Mouse (Mus musculus) granulocyte monocyte progenitor cell, adult 5-6 weeks (primary cell): ENCODE results near the gene Atxn1. TPM values are rescaled to one million over a fixed set of nuclear protein-coding genes. Genes with fewer than 3 reads are reported as not detected.

Experiments used
- ATAC-seq: replicated peaks from 2 replicates; pipeline ENCODE4 v1.8.0; 2016; ENCODE audit warnings: mild to moderate bottlenecking, moderate TSS enrichment, inconsistent platforms; ENCODE audit not compliant: poor library complexity, severe bottlenecking
- total RNA-seq, 2 experiments: library from RNA; stranded (forward) in 1 of 2; stranded (reverse) in 1 of 2; fragments of 200-712, 200-1000 nt in 1 of 2; fragments of >200 nt in 1 of 2; fragmentation: Nextera tagmentation in 1 of 2; gene quantifications; 2 replicates each; pipeline ENCODE4 v1.2.3; 2014 to 2017

Atxn1 gene
- total RNA-seq, 2 experiments from 2014 or later, result 11.9 to 26.9 TPM

GRCm38 (mm10) chr13:45872041-45872746 lies 92.6 kb downstream of the Atxn1 start:
- peak; percentile 49 for ATAC-seq

GRCm38 (mm10) chr13:45871554-45871953 lies 93.3 kb downstream of the Atxn1 start:
- ATAC-seq, result peak; percentile 52

DNA sequence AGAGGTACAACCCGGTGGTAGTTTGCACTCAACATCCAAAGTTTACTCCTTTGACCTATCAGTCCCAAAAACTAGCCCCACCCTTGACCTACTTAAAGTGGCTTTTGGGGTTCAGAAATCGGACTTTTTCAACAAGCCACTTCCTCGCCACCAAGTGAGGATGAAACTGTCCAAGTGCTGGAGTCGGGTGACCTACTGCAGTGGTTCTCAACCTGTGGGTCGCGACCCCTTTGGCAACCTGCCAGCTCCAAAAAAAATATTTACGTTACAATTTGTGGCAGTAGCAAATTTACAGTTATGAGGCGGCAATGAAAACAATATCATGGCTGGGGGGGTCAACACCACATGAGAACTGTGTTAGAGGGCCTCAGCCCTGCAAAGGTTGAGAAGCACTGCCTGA lies 95.9 kb downstream of the Atxn1 start:
- no peak for ATAC-seq

DNA sequence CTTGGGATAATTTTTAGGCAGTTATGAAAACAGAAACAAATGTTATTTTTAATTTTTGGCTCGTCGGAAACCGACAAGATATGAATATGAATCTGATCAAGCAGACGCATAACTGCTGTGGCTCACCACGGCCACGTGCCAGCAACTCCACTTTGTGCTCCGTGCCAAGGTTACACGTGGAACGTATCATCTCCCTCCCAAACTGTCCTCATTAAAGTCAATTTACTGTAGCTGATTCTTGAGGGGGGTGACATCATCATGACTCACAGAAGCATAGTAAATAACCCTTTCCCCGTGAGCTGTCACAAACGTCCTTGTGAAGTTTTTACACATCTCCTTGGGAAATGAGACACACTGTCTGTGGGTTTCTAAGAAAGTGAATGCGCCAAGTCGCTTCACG lies 97.5 kb downstream of the Atxn1 start:
- ATAC-seq, result no peak

GRCm38 (mm10) chr13:45866615-45867245 lies 98.1 kb downstream of the Atxn1 start:
- ATAC-seq, result no peak

DNA sequence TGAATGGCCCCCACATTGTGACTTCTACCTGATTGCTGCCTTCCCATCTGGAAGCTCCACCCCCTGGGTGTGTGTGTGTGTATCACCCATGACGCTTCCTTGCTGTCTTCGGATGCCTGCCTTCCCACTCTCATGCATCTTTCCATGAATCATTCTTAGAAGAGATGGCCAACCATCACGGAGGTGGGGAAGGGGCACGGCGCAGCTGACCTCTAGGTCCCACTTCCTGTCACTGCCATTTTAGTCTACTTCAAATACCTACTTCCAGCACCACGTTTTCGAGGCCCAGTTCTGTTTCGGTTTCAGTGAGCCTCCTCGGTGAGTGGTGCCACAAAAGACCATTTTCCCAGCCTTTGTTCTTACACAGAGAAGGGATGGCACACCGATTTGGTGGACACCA lies 99.2 kb downstream of the Atxn1 start:
- ATAC-seq, result no peak

DNA sequence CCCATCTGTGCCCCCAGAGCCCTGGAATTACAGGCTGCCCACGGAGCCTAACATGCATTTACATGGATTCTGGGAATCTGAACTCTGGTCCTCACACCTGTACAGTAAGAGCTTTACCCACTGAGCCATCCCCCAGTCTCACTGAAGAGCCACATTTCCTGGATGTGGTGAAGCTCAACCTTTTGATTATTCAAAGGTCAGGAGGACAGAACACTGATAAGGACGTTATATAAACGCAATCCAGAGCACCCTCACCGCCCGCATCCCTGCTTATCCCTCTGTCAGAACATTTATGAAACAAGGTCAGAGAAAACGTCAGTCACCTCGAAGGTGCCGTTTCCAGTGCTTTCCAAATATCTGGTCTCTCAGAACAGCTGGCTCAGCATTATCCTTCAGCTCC lies 101.0 kb downstream of the Atxn1 start:
- ATAC-seq, result no peak

DNA sequence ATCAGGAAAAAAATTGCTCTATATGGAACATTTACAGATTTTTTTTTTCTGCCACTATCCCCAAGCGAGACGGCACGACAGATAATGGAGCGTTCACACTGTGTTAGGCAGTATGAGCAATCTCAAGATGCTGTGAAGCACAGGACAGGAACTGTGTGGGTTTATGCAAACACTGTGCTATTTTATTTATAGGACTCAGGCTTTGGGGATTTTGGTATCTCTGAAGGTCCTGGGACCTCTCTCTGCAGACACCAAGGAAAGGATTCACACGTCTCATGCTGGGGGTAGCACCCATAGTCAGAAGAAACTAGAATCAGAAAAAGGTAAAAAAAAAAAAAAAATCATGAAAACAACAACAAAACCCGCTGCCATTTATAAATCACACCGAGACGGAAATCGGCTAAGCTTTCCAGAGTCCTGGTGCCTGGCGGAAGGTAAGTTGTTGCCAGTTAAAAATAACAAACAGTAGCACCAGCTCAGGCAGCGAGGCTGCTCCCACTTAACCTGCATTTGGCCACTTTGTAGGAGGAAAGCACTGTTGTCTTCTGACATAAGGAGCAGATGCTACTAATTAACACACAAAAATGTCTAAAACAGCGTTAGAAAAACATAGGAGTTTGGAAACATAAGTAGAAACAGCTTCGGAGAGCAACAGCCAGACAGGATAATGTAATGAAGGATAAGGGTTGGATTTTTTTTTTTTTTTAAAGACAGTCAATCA lies 102.8 kb downstream of the Atxn1 start:
- ATAC-seq, result no peak

DNA sequence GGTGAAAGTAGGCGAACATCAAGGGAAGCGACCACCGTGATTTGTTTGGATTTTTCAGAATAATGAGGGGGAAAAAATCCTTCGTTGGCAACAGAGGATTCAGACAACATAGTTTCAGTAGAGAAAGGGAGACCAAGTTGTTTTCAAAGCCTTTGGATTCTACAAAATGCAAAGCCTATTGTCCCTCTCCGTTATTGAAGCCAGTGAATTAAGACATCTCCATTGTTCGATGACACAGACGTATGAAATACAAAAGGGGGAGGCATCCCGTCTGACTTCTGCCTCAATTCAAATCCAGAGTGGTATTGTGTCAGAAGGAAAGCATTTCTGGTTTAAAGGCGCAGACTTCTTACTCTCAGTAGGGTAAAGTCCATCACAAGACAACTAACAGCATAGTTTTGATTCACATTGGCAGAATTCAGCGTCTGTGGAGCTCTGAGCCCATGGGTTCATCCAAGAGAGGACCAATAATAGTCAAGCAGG lies 103.7 kb downstream of the Atxn1 start:
- no peak for ATAC-seq

- ATAC-seq, result no peak
These were observed 105.6 kb downstream of the Atxn1 start for GRCm38 (mm10) chr13:45859081-45859709.

DNA sequence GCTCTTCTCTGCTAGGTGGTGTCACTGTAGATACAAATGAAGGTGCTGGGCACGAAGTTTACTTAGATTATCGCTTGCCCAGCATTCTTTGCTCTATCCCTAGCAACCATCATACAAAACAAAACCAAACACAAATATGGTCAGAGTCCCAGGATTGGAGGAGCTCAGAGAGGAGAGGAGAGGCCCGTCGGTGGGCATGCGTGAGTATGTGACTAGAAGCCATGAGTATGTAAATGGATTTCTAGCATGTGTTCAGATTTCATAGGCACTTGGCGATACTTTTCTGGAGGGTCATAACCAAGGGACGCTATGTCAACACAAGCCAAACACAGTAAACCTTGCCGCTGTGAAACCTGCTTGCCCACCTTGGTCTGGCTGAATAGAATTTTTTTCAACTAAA lies 107.4 kb downstream of the Atxn1 start:
- no peak for ATAC-seq

DNA sequence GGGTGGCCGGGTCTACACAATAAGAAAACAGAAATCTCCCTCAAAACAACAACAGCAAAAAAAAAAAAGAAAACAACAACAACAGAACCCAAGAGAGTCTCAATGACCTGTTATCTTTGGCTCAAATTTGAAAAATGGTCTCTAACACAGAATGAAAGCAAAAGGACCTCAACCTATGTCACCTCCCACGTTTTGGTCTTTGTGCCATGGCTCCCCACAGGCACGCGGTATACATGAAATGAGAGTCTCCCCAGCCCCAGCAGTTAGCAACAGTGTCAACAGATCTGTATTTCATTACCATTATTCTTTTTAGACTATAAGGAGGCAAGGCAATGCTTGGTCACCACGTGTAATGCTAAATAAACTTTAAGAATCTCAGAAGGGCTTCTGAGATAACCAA lies 110.3 kb downstream of the Atxn1 start:
- no peak for ATAC-seq

- ATAC-seq, result no peak
These were observed 111.1 kb downstream of the Atxn1 start for GRCm38 (mm10) chr13:45853691-45854090.

DNA sequence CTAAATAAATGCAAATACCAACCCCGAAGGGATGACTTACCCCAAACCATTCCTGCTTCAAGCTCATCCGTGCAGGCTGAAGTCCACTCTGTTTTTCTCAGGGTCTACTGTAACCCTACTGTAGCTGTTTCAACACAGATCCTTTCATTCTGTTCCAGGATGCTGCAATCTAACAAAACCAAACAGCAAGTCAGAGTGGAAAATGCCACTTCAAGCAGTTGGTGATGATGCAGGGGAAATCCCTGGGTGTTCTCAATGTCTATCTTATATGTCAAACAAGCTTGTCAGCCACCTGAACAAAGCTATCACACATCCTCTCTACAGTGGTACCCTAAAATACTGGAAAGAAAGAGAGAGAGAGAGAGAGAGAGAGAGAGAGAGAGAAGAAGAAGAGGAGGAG lies 112.5 kb downstream of the Atxn1 start:
- 0 out of 2 replicates have a peak, but pooled peaks have one; percentile 17 for ATAC-seq

DNA sequence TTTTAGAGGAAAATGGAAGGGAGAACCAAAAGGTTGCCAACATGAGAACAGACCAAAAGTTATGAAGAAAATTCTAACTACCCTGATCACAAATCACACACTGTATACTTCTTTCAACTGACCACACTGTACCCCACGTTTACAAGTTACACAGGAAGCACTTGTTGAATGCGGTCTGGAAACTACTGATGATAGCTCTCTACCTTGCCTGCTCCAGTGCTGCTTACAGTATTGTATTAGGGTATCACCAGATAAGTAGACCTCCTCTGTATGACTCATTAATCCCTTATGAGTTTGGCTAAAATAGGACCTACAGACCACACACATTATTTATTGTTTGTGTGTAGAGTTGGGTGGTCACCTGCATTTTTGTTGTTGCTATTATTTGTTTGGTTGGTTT lies 113.1 kb downstream of the Atxn1 start:
- ATAC-seq, result no peak

GRCm38 (mm10) chr13:45851156-45851555 lies 113.7 kb downstream of the Atxn1 start:
- no peak for ATAC-seq

DNA sequence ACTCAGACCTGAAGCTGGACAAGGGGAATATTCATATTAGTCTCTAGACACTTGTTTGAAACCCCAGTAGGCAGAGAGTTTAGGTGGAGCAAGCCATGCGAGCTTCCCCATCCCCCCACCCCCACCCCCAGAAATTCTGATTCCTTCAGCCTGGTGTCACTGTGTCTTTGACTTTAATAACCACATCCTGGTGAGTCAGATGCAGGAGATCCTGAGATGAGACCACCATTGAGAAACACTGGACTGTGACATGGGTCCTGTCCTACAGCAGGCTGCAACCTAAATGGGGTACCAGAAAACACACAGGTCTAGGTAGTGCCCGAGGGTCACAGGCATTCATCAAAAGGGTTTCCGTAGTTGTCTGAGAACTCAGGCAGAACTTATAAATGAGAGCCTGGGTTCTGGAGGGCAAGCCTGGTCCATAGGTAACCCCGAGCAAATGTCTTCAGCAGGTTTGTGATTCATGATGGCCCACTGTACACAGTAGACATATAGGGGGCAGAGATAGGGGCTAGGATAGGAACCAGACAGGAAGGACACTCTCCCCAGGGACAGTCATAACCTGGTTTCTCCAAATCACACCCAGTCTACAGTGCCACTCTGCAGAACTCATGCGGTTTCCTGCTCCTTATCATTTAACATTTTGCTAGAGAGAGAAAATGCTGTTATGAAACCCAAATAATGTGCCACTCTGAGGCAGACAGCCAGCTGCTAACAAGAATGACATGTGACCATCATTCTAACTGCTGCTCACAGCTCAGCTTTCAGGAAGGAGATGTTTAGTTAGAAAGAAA lies 114.4 kb downstream of the Atxn1 start:
- peak; percentile 71 for ATAC-seq

DNA sequence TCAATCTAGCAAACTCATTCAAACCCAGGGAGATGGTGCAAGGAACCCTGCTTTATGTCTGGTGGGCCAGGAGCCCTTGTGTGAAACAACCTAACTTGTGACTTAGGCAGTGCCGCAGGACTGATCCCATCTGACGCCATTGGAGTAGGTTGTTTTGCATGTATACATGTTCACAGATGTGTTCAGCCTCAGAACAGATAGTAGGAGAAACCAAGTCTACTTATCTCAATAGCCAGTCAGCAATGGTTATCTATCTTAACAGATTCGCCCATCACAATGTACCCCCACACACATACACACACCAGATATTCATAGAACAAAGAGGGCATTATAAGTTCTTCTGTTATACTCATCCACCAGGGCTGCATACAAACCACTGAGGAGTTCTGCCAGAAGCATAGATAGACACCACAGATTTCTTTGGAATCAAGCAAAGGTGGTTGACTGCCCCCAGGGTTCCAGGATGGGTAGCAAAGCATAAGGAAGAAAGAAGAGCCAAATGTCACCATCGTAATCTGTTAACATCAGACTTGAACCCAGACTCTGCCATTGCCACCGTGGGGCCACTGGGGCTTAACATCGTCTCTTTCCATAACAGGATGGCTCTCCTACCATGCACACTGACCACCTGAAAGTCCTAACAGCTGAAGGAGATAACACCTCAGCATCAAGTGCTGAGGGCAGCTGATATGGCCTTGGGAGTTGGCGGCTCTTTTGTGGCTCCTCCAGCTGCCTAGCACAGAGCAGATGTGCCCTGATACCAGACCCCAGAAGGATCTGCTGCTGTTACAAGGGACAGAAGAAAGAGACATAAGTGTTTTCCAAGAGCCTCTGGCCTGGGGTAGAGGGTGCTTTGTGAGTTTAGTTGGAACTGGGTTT lies 115.4 kb downstream of the Atxn1 start:
- no peak for ATAC-seq

GRCm38 (mm10) chr13:45842511-45843055 lies 122.2 kb downstream of the Atxn1 start:
- ATAC-seq, result no peak
